Mouse (Mus musculus) lung, adult 2 months (tissue): ENCODE measurements around the gene Lap3.

Source experiments
- CTCF ChIP-seq: fragments of 200-500 bp; IDR thresholded peaks from 2 replicates; pipeline ENCODE4 v1.5.1; 2011; ENCODE audit warnings: mild to moderate bottlenecking, low read length, control low read depth; ENCODE audit not compliant: insufficient read depth
- POLR2A ChIP-seq: fragments of 200-500 bp; IDR thresholded peaks from 2 replicates; pipeline ENCODE4 v1.6.1; 2011; ENCODE audit warnings: low read depth, mild to moderate bottlenecking, control low read depth, low read length, borderline replicate concordance; ENCODE audit errors: extremely low read depth

- TF ChIP-seq CTCF (no peak), POLR2A (no peak)
These were observed 18.4 kb upstream of the Lap3 start for GRCm38 (mm10) chr5:45474758-45475157.
